Mouse (Mus musculus): Measurements from ENCODE around the gene Kalrn. TPM values are rescaled to one million over a fixed set of nuclear protein-coding genes. Genes with fewer than 3 reads are reported as not detected.
A peak's percentile ranks its signal among the peaks of the same experiment; 100 is the strongest.

Kalrn gene
- polyA plus RNA-seq, 2 experiments = 8.8 to 11.7 TPM

DNA sequence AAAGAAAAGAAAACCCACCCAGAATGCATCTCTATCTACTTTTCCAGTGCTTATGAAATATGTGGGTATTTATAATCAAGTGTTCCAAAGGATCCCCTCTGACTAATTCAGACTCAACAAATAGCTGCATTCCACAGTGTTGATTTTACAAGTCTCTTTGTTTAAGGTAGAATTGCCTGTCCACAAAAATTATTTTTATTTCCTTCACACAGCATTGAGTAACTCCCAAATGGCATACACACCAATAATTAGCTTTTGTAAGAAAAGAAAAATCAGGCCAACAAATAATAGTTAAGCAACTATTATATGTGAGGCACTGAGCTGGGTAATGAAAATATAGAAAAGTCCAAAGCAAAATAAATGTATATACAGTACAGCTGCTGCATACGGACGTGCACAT is 12.9 kb downstream of the Kalrn start:
- Histone ChIP-seq H3K27ac (replicated peaks; ENCODE audit: low read depth, low read length) (no peak overlapping the region), H3K36me3 (ENCODE audit: control insufficient read depth, insufficient read depth, low read length) (no peaks in the 10 kb centered on the region), H3K9ac (ENCODE audit: low read depth, low read length, severe bottlenecking) (no peak overlapping the region), H3K4me2 (replicated peaks; ENCODE audit: low read depth, low read length, severe bottlenecking) (no peak overlapping the region), H3K27me3 (ENCODE audit: control insufficient read depth, insufficient read depth, low read length) (no peaks in the 10 kb centered on the region), H3K4me3 (replicated peaks; ENCODE audit: low read length) (no peak overlapping the region), H3K9me3 (ENCODE audit: control insufficient read depth, low read length) (no peaks in the 10 kb centered on the region), H3K4me1 (ENCODE audit: control insufficient read depth, insufficient read depth, low read length) (peaks cover 17% of the 10 kb centered on the region)
- no peak for TF ChIP-seq POLR2A (IDR thresholded peaks at IDR 0.05; ENCODE audit: borderline replicate concordance, extremely low read depth, insufficient read depth, insufficient read length)
- no peak for DNase-seq (ENCODE audit: low spot score)
- 93% methylated on average over 2 of the region's 2 CpGs for WGBS
- ATAC-seq (ENCODE audit: low FRiP score, low read depth) = no peak

DNA sequence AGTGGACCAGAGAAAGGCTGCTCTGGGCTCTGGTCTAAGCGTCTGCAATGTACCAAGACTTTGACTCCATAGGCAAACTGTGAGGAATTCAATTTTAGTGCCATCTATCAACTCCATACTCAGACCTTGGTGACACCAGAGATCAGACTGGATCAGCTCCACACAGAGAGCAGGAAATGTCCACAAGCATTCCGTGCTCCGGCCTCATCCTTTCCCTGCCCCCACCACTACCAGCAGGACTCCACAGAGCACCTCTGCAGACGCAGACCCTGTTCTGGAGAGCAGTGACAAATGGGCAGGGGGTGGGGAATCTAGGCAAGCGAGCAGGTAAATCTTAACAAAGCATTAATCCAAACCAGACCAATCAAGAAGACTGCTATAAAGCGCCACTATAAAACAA is 15.4 kb downstream of the Kalrn start:
- no peak overlapping the region for H3K4me2 ChIP-seq (replicated peaks; ENCODE audit: low read depth, low read length, severe bottlenecking)
- ATAC-seq (ENCODE audit: low FRiP score, low read depth) = no peak
- no peaks in the 10 kb centered on the region for H3K36me3 ChIP-seq (ENCODE audit: control insufficient read depth, insufficient read depth, low read length)
- DNase-seq (ENCODE audit: low spot score) = no peak
- no peaks in the 10 kb centered on the region for H3K27me3 ChIP-seq (ENCODE audit: control insufficient read depth, insufficient read depth, low read length)
- WGBS = 40% methylated on average over 6 of the region's 6 CpGs
- H3K4me1 ChIP-seq (ENCODE audit: control insufficient read depth, insufficient read depth, low read length) = peaks cover 21% of the 10 kb centered on the region
- H3K9ac ChIP-seq (ENCODE audit: low read depth, low read length, severe bottlenecking) = no peak overlapping the region
- no peak overlapping the region for H3K27ac ChIP-seq (replicated peaks; ENCODE audit: low read depth, low read length)
- no peak overlapping the region for H3K4me3 ChIP-seq (replicated peaks; ENCODE audit: low read length)
- no peak for TF ChIP-seq POLR2A (IDR thresholded peaks at IDR 0.05; ENCODE audit: borderline replicate concordance, extremely low read depth, insufficient read depth, insufficient read length)
- H3K9me3 ChIP-seq (ENCODE audit: control insufficient read depth, low read length) = no peaks in the 10 kb centered on the region

DNA sequence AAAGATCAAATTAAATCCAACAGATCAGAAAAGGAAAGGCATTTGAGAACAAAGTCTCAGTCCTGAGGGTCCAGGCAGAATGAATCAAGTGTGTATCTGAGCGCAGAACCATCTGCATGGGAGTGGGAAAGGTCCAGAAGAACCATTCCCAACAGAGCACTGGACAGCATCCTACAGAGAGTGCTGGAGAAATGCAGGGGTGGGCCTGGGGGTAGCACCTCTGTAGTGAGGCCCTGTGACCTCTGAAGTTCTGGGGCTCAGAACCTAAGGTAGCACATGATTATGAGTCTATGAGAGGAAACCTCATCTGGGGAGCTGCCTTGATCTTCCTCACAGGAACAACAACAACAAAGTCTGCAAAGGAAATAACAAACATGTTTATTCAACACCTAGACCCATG is 20.6 kb downstream of the Kalrn start:
- no peak overlapping the region for H3K27ac ChIP-seq (replicated peaks; ENCODE audit: low read depth, low read length)
- no peaks in the 10 kb centered on the region for H3K27me3 ChIP-seq (ENCODE audit: control insufficient read depth, insufficient read depth, low read length)
- H3K9ac ChIP-seq (ENCODE audit: low read depth, low read length, severe bottlenecking) = no peak overlapping the region
- ATAC-seq (ENCODE audit: low FRiP score, low read depth) (no peak), DNase-seq (ENCODE audit: low spot score) (no peak)
- TF ChIP-seq POLR2A (IDR thresholded peaks at IDR 0.05; ENCODE audit: borderline replicate concordance, extremely low read depth, insufficient read depth, insufficient read length) = no peak
- no peaks in the 10 kb centered on the region for H3K36me3 ChIP-seq (ENCODE audit: control insufficient read depth, insufficient read depth, low read length)
- no peaks in the 10 kb centered on the region for H3K9me3 ChIP-seq (ENCODE audit: control insufficient read depth, low read length)
- WGBS = 90% methylated on average over 1 of the region's 1 CpGs
- H3K4me1 ChIP-seq (ENCODE audit: control insufficient read depth, insufficient read depth, low read length) = peaks cover 25% of the 10 kb centered on the region
- no peak overlapping the region for H3K4me3 ChIP-seq (replicated peaks; ENCODE audit: low read length)
- no peak overlapping the region for H3K4me2 ChIP-seq (replicated peaks; ENCODE audit: low read depth, low read length, severe bottlenecking)

DNA sequence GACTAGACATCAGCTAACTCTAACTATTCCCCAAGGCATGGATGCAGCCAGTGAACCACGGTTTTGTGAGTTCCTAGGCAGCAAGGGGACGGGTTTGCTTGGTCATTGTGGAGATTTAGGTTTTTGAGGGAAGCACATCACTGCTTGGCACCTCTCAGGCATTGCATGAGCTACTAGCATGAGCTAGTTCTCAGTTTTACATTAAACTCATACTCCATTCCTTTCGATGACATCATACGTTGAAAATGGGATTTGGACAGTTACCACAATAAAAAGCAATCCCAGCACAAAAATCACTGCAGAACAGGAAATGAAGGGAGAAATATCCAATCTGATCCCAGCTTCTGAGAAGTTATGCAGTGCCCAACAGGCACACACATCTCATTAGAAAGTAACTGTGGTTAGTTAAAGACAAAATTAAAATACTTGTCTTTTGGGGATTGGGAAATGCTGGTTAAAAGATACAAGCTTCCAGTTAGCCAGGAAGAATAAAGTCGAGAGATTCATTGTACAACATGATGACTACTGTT is 23.8 kb downstream of the Kalrn start:
- DNase-seq (ENCODE audit: low spot score) (peak; percentile 28), ATAC-seq (ENCODE audit: low FRiP score, low read depth) (no peak)
- Histone ChIP-seq H3K27ac (replicated peaks; ENCODE audit: low read depth, low read length) (no peak overlapping the region), H3K36me3 (ENCODE audit: control insufficient read depth, insufficient read depth, low read length) (no peaks in the 10 kb centered on the region), H3K4me1 (ENCODE audit: control insufficient read depth, insufficient read depth, low read length) (peaks cover 32% of the 10 kb centered on the region), H3K27me3 (ENCODE audit: control insufficient read depth, insufficient read depth, low read length) (no peaks in the 10 kb centered on the region), H3K9me3 (ENCODE audit: control insufficient read depth, low read length) (no peaks in the 10 kb centered on the region), H3K9ac (ENCODE audit: low read depth, low read length, severe bottlenecking) (no peak overlapping the region), H3K4me2 (replicated peaks; ENCODE audit: low read depth, low read length, severe bottlenecking) (no peak overlapping the region), H3K4me3 (replicated peaks; ENCODE audit: low read length) (no peak overlapping the region)
- TF ChIP-seq POLR2A (IDR thresholded peaks at IDR 0.05; ENCODE audit: borderline replicate concordance, extremely low read depth, insufficient read depth, insufficient read length) = no peak
- 64% methylated on average over 5 of the region's 5 CpGs for WGBS

DNA sequence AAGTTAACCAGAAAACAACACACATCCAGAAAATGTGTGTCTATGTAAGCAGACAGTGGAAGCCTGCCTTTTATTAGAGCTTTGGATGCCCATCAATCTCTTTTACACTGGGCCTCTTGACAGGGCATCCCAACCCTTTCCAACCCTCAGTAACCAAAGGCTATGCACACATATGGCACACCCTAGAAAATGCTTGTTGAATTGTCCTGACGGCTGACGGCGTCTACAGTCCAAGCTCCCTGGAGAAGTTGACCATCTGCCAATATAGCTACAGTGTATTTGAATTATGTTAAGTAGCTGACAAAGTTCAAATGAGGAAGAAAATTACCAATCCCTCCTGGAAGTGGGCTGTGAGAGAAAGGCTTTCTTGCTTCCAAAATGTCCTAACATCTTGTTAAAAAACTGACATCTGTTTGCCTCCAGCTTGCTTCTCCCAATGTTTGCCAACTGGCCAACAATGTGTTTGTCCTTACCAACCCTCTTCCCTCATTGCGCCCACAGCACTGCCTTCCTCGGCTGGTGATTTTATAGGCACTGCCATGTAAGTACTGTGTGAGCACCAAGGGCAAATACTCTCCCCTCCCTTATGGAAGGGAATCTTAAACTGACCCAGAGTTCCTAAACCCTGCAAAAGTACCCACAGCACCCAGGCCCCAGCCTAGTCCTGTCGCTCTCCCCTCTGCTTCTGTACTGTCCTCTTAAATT is 26.4 kb downstream of the Kalrn start:
- Histone ChIP-seq H3K27ac (replicated peaks; ENCODE audit: low read depth, low read length) (no peak overlapping the region), H3K4me3 (replicated peaks; ENCODE audit: low read length) (no peak overlapping the region), H3K27me3 (ENCODE audit: control insufficient read depth, insufficient read depth, low read length) (no peaks in the 10 kb centered on the region), H3K4me1 (ENCODE audit: control insufficient read depth, insufficient read depth, low read length) (peaks cover 23% of the 10 kb centered on the region), H3K36me3 (ENCODE audit: control insufficient read depth, insufficient read depth, low read length) (no peaks in the 10 kb centered on the region), H3K4me2 (replicated peaks; ENCODE audit: low read depth, low read length, severe bottlenecking) (no peak overlapping the region), H3K9me3 (ENCODE audit: control insufficient read depth, low read length) (no peaks in the 10 kb centered on the region), H3K9ac (ENCODE audit: low read depth, low read length, severe bottlenecking) (no peak overlapping the region)
- no peak for TF ChIP-seq POLR2A (IDR thresholded peaks at IDR 0.05; ENCODE audit: borderline replicate concordance, extremely low read depth, insufficient read depth, insufficient read length)
- 49% methylated on average over 6 of the region's 6 CpGs for WGBS
- DNase-seq (ENCODE audit: low spot score) (no peak), ATAC-seq (ENCODE audit: low FRiP score, low read depth) (no peak)

Data from limb, embryonic 14.5 days (tissue).